Mouse (Mus musculus) frontal cortex, postnatal 36 days (tissue): ENCODE data around the gene Adprm.
A peak's percentile ranks its signal among the peaks of the same experiment; 100 is the strongest.
"Not testable (repeated sequence)": the region's sequence is repeated elsewhere in the genome, so short reads cannot be mapped to it uniquely, and the experiment has no call there.

Source experiments
- DNase-seq, 2 experiments: peaks; one replicate each; pipeline ENCODE4 v3.0.0; 2022; ENCODE audit warnings: low spot score in 2 of 2

Gene Adprm

DNA sequence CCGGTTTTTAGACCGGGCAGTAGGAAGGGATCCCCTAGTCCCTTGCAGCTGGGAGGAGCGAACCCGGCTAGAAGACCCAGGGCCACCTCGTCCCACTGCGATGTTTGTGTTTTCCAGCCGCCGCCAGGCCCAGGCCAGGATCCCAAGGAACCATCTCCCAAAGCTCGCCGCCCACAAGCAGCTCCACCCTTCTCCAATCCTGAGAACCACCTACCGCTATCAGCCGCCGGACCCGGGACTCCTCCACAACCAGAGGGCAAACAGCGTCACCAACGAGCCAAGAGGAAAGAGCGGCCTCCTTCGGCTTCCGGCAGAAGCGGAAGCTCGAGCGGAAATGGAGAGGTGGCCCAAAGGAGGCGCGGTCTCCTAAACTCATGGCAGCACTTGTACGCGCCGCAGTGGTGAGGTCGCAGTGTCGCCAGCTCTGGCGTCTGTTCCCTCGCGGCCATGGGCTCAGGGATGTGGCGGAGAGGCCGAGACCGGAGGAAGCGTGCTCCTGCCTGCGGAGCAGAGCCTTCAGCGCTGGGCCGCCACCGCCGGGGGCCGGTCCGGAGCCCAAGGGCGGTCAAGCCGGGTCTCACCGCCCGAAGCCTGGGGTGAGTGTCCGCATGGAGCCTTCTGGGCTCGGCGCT, at the start of gene Adprm, which contains the start of gene Sco1:
Gene Adprm (minus strand): TSS at position 274 of the 632 bp plus-strand sequence.
Gene Sco1 (plus strand): TSS at position 350 of the 632 bp plus-strand sequence.
- peak; percentile 90 to 92 for DNase-seq

- peak; percentile 40 to 52 for DNase-seq
Measured at GRCm38 (mm10) chr11:67101713-67102112, 49.3 kb upstream of the Adprm start.

GRCm38 (mm10) chr11:67100169-67100568, 47.8 kb upstream of the Adprm start:
- DNase-seq, result peak in 1 of 2 experiments; percentile 58

- DNase-seq, result no peak
Measured at GRCm38 (mm10) chr11:67099241-67099640, 46.8 kb upstream of the Adprm start.

GRCm38 (mm10) chr11:67098427-67098826, 46.0 kb upstream of the Adprm start:
- DNase-seq, result peak; percentile 54 to 77

GRCm38 (mm10) chr11:67097709-67098108, 45.3 kb upstream of the Adprm start:
- no peak for DNase-seq

DNA sequence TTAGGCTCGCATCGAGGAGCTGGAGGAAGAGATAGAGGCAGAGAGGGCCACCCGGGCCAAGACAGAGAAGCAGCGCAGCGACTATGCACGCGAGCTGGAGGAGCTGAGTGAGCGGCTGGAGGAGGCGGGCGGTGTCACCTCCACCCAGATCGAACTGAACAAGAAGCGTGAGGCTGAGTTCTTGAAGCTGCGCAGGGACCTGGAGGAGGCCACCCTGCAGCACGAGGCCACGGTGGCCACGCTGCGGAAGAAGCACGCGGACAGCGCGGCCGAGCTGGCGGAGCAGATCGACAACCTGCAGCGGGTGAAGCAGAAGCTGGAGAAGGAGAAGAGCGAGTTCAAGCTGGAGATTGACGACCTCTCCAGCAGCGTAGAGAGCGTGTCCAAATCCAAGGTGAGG, 42.1 kb upstream of the Adprm start:
- DNase-seq, result no peak

- DNase-seq, result no peak
Measured at GRCm38 (mm10) chr11:67093652-67094051, 41.3 kb upstream of the Adprm start.

DNA sequence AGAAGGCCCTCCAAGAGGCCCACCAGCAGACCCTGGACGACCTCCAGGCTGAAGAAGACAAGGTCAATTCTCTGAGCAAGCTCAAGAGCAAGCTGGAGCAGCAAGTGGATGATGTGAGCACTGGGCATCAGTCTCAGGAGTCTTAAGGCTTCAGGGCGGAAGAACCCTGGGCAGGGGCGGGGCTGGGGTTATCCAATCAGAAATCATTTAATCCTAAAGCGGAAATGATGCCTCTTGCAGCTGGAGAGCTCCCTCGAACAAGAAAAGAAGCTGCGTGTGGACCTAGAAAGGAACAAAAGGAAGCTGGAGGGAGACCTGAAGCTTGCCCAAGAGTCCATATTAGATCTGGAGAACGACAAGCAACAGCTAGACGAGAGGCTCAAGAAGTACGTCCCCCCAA, 40.8 kb upstream of the Adprm start:
- no peak for DNase-seq

DNA sequence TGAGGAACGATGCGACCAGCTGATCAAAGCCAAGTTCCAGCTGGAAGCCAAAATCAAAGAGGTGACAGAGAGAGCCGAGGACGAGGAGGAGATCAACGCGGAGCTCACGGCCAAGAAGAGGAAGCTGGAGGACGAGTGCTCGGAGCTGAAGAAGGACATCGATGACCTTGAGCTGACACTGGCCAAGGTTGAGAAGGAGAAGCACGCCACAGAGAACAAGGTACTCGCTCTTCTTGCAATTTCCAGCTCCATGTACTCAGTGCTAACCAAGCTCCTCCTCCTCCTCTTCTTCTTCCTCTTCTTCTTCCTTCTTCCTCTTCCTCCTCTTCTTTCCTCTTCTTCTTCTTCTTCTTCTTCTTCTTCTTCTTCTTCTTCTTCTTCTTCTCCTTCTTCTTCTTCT, 40.0 kb upstream of the Adprm start:
- not testable (repeated sequence) for DNase-seq

- DNase-seq, result no peak
Measured at GRCm38 (mm10) chr11:67087225-67087624, 34.8 kb upstream of the Adprm start.

DNA sequence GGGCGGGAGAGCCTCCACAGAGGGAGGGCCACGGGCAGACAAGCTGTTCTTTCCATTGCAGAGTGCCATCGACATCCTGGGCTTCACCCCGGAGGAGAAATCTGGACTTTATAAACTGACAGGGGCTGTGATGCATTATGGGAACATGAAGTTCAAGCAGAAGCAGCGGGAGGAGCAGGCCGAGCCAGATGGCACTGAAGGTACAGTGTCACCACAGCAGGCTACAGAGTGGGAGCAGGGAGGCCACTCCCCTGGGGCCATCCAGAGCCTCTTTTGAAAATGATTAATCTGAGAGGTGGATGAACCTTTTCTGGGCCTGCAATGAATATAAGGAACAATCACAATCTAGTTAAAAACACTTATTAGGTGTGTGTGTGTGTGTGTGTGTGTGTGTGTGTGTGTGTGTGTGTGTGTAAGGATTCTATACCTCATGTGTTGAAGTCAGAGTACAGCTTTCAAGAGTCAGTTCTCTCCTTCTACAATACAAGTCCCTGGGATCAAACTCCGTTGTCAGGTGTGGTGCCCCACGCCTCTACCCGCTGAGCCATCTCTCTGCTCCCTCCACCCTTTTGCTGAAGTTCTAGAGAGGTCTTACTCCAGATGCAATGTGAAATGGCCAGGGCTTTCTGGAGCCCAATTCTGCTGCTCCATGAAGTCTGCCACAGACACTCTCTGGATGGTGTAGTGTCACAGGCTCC, 34.2 kb upstream of the Adprm start:
- no peak for DNase-seq

DNA sequence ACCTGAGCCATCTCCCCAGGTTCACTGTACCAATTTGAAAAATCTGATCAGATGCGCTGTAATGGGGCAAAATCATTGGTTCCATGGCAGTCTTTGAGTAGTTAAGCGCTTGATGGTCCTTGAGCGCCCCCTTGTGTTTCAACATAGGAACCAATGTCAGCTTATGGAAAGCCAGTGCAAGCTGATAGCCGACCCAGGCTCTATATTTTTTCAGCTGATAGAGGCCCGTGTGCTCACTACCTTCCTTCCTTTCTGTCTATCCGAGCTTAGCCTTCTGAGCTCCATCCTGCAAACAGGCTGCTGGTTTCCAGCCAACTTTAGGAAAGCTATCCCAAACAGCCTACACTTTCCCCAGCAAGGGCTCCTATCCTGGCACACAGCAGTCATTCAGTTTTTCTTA, 33.1 kb upstream of the Adprm start:
- peak; percentile 46 to 80 for DNase-seq

GRCm38 (mm10) chr11:67083712-67084340, 31.4 kb upstream of the Adprm start:
- no peak for DNase-seq

DNA sequence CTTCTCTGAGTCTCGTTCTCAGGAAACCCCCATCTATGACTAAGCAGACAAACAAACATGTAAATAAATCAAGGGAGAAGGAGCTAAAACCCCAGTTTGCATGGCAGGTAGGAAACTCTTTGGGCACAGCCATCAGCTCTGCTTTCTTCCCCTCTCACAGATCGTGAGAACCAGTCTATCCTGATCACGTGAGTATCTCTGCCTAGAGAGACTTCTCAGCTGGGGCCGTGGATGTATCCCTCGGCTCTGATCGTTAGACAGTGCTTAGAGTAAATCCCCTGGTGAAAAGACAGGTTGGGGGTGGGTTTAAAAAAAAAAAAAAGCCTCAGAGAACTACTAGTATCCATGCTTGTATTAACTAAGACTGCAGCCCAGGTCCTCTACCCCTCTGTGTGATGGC, 30.8 kb upstream of the Adprm start:
- no peak for DNase-seq

DNA sequence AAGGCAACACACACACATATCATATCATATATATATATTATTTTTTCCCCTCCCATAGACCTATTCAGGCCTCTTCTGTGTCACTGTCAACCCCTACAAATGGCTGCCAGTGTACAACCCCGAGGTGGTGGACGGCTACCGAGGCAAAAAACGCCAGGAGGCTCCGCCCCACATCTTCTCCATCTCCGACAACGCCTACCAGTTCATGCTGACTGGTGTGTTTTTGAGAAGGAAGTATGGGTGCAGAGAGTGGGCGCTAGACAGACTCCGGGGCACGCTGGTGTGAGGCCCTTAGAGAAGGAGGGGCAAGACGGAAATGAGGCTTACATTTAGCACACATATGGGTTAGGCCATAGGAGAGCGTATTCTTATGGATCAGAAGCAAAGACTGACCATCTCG, 30.4 kb upstream of the Adprm start:
- no peak for DNase-seq

- no peak for DNase-seq
Measured at GRCm38 (mm10) chr11:67082188-67082587, 29.8 kb upstream of the Adprm start.

- no peak for DNase-seq
Measured at GRCm38 (mm10) chr11:67081125-67081649, 28.8 kb upstream of the Adprm start.

GRCm38 (mm10) chr11:67080168-67080567, 27.8 kb upstream of the Adprm start:
- peak in 1 of 2 experiments; percentile 59 for DNase-seq

DNA sequence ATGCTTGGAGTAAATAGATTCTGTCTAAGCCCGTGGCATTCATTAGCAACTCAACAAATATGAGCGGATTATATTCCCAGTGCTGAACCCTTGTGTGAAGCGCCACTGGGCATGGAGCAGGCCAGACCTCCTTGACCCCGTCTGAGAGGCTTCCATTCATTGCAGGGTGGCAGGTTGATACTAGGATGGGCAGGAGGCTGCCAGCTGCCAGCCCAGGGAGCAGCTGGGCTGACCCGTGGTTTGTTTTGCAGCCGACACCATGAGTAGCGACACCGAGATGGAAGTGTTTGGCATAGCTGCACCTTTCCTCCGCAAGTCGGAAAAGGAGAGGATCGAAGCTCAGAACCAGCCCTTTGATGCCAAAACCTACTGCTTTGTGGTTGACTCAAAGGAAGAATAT, 27.3 kb upstream of the Adprm start:
- DNase-seq, result no peak

GRCm38 (mm10) chr11:67078888-67079287, 26.5 kb upstream of the Adprm start:
- DNase-seq, result no peak

- DNase-seq, result no peak
Measured at GRCm38 (mm10) chr11:67078000-67078399, 25.6 kb upstream of the Adprm start, which contains the start of gene Myh3. Gene Myh3 (plus strand): TSS chr11:67078300.

DNA sequence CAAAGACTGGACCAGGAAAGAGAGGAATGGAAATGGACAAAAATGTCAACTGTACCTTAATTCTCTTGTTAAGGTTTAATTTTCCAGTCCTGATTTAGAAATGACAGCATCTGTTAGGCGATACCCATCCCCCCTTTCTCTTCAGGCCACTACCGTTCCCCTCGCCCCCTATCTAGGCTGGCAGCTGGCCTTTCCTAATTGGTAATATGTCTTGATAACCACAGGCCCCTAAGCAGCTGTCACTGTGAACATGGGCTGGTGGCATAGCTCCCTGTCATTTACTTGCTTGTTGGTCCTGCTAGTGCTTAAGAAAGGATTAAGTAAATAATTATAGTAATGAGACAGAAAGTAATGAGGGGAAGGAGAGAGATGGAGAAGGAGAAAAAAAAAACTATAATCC, 25.0 kb upstream of the Adprm start:
- no peak for DNase-seq
